Mouse (Mus musculus) embryonic facial prominence, embryonic 14.5 days (tissue): ENCODE data around the gene Phykpl. TPM values are rescaled to one million over a fixed set of nuclear protein-coding genes. Genes with fewer than 3 reads are reported as not detected.

ENCODE experiments used
- ATAC-seq: fragments of 200-750 bp; cut with Nextera tagmentation; 2 replicates; pipeline ENCODE4 v1.8.0; 2017; ENCODE audit warnings: low read depth, moderate number of reproducible peaks, moderate TSS enrichment
- DNase-seq: peaks from one replicate; pipeline ENCODE4 v3.0.0-alpha.2; 2015; ENCODE audit warnings: low spot score
- H3K27ac ChIP-seq: fragments of 300-500 bp; sonication (generic); replicated peaks from 2 replicates; pipeline ENCODE4 v1.5.1; 2014; ENCODE audit warnings: low read depth, mild to moderate bottlenecking, low read length, moderate library complexity
- H3K27me3 ChIP-seq: fragments of 300-500 bp; sonication (generic); replicated peaks from 2 replicates; pipeline ENCODE4 v1.6.1; 2014; ENCODE audit warnings: low read length; ENCODE audit not compliant: control insufficient read depth, insufficient read depth
- H3K36me3 ChIP-seq: fragments of 300-500 bp; sonication (generic); 2 replicates; pipeline ENCODE4 v1.6.1; 2014; ENCODE audit warnings: low read length, mixed read lengths; ENCODE audit not compliant: control insufficient read depth, insufficient read depth
- H3K4me1 ChIP-seq: fragments of 300-500 bp; sonication (generic); 2 replicates; pipeline ENCODE4 v1.6.1; 2014; ENCODE audit warnings: antibody characterized with exemption, low read length; ENCODE audit not compliant: control insufficient read depth, insufficient read depth
- H3K4me2 ChIP-seq: fragments of 300-500 bp; sonication (generic); 2 replicates; pipeline ENCODE4 v1.6.1; 2014; ENCODE audit warnings: low read depth, mild to moderate bottlenecking, low read length, moderate library complexity, mixed read lengths
- H3K4me3 ChIP-seq: fragments of 300-500 bp; sonication (generic); 2 replicates; pipeline ENCODE4 v1.5.1; 2014; ENCODE audit warnings: low read depth, mild to moderate bottlenecking, low read length
- H3K9ac ChIP-seq: fragments of 300-500 bp; sonication (generic); 2 replicates; pipeline ENCODE4 v1.6.1; 2014; ENCODE audit warnings: low read depth, mild to moderate bottlenecking, low read length, moderate library complexity, mixed read lengths
- H3K9me3 ChIP-seq: fragments of 300-500 bp; sonication (generic); 2 replicates; pipeline ENCODE4 v1.6.1; 2016; ENCODE audit warnings: low read length; ENCODE audit not compliant: control insufficient read depth
- WGBS: fragments of 180-500 bp; shearing (Covaris S2); extraction: QIAGEN DNeasy Blood & Tissue Kit; methylation state at CpG from one replicate; pipeline ENCODE4 v1.1.7; 2014; 5-methylcytosine and 5-hydroxymethylcytosine counted together
- polyA plus RNA-seq: library from polyadenylated mRNA; unstranded; fragments of >200 nt; fragmentation: Nextera tagmentation; extraction: Ambion mirVana; gene quantifications from 2 replicates; pipeline ENCODE4 v1.2.1, GENCODE M21; 2014

Phykpl gene
- polyA plus RNA-seq, 1 experiment from 2014 or later: 15.2 TPM

DNA sequence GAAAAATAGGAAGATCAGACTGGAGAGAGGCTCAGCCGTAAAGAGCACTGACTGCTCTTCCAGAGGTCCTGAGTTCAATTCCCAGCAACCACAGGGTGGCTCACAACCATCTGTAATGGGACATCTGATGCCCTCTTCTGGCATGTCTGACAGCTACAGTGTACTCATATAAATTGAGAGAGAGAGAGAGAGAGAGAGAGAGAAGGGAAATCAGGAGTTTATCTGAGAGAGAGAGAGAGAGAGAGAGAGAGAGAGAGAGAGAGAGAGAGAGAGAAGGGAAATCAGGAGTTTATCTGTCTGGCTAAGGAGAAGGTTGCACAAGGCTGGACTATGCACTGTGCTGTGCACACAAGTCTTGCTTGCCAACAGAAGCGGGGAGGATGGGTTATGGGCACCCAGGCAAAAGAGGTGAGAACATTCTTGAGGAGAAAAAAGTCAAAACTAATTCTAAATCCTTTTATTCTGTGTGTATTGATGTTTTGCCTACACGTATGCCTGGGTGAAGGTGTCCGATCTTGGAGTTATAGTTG lies 68.4 kb downstream of the Phykpl start:
- WGBS: 84% methylated on average over 4 of the region's 4 CpGs
- no peak overlapping the region for H3K4me2 ChIP-seq
- peaks cover 19% of the 10 kb centered on the region; the same call in 1 of the 2 replicates for H3K4me1 ChIP-seq
- no peak overlapping the region for H3K27ac ChIP-seq
- ATAC-seq (no peak), DNase-seq (no peak)
- no peak overlapping the region for H3K9ac ChIP-seq
- H3K4me3 ChIP-seq: no peak overlapping the region
- H3K9me3 ChIP-seq: no peaks in the 10 kb centered on the region
- H3K36me3 ChIP-seq: no peaks in the 10 kb centered on the region
- H3K27me3 ChIP-seq: no peaks in the 10 kb centered on the region

DNA sequence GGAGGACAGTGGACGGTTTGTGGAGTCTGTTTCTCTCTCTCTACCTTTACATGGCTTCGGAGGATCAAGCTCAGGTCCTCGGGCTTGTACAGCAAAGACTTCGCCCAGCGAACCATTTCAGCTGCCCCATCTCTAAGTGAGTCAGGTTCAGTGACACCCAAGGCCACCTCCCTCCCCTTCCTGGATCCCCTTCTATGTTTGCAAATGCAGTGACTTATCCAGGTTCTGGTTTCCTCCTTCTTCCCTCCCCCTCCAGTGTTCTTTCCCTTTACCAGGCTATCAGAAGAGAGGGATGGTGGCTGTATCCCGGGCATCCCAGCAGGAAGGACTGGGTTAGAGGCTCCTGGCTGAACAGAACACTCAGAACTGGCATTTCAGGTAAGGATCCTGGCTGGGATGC lies 69.2 kb downstream of the Phykpl start:
- no peak for DNase-seq

More for the DNA sequence above, 69.2 kb downstream of the Phykpl start:
- no peaks in the 10 kb centered on the region for H3K27me3 ChIP-seq
- no peak overlapping the region for H3K4me3 ChIP-seq
- no peak overlapping the region for H3K27ac ChIP-seq
- no peak for ATAC-seq
- no peaks in the 10 kb centered on the region for H3K9me3 ChIP-seq
- no peak overlapping the region for H3K4me2 ChIP-seq
- H3K9ac ChIP-seq: no peak overlapping the region
- peaks cover 21% of the 10 kb centered on the region for H3K4me1 ChIP-seq
- no peaks in the 10 kb centered on the region for H3K36me3 ChIP-seq
- WGBS: 88% methylated on average over 6 of the region's 6 CpGs

Other genes with a start within 250 kb of the Phykpl start
- gene Hnrnpab, start 22.1 kb downstream of the Phykpl start, polyA plus RNA-seq: 433 and 475 TPM in 2 replicates
- gene Nhp2, start 35.0 kb downstream of the Phykpl start, polyA plus RNA-seq: 158 and 162 TPM in 2 replicates
- gene Rmnd5b, start 51.1 kb downstream of the Phykpl start, polyA plus RNA-seq: 44.2 and 50.4 TPM in 2 replicates
- gene N4bp3, start 66.1 kb downstream of the Phykpl start, polyA plus RNA-seq: 32.1 and 37.8 TPM in 2 replicates
- 2.8 and 3.3 TPM in 2 replicates for gene D930048N14Rik, start 66.2 kb downstream of the Phykpl start, polyA plus RNA-seq
- gene 0610009B22Rik, start 104.1 kb downstream of the Phykpl start, polyA plus RNA-seq: 77.5 and 82.9 TPM in 2 replicates
- gene Sec24a, start 178.9 kb downstream of the Phykpl start, polyA plus RNA-seq: 17.1 and 17.7 TPM in 2 replicates
- 112 and 113 TPM in 2 replicates for gene Sar1b, start 178.9 kb downstream of the Phykpl start, polyA plus RNA-seq